Mouse (Mus musculus) forebrain, embryonic 10.5 days (tissue): ENCODE measurements around the gene Kif3c. TPM values are rescaled to one million over a fixed set of nuclear protein-coding genes. Genes with fewer than 3 reads are reported as not detected.

Source experiments
- DNase-seq: peaks from one replicate; pipeline ENCODE4 v3.0.0-alpha.2; 2017; ENCODE audit warnings: low spot score; ENCODE audit errors: extremely low spot score
- H3K27ac ChIP-seq: fragments of 300-500 bp; sonication (generic); 2 replicates; pipeline ENCODE4 v1.5.1; 2016; ENCODE audit warnings: mild to moderate bottlenecking
- H3K27me3 ChIP-seq: fragments of 300-500 bp; sonication (generic); 2 replicates; pipeline ENCODE4 v1.6.1; 2016; ENCODE audit warnings: mild to moderate bottlenecking; ENCODE audit not compliant: poor library complexity, severe bottlenecking
- H3K36me3 ChIP-seq: fragments of 300-500 bp; sonication (generic); replicated peaks from 2 replicates; pipeline ENCODE4 v1.6.1; 2016; ENCODE audit warnings: mild to moderate bottlenecking, moderate library complexity
- H3K4me1 ChIP-seq: fragments of 300-500 bp; sonication (generic); 2 replicates; pipeline ENCODE4 v1.6.1; 2016
- H3K4me3 ChIP-seq: fragments of 300-500 bp; sonication (generic); 2 replicates; pipeline ENCODE4 v1.5.1; 2016; ENCODE audit warnings: mild to moderate bottlenecking, moderate library complexity
- H3K9me3 ChIP-seq: fragments of 300-500 bp; sonication (generic); 2 replicates; pipeline ENCODE4 v1.6.1; 2016; ENCODE audit warnings: mild to moderate bottlenecking, moderate library complexity
- WGBS: fragments of 180-500 bp; shearing (Covaris S2); methylation state at CpG from one replicate; pipeline ENCODE4 v1.1.7; 2016; 5-methylcytosine and 5-hydroxymethylcytosine counted together
- polyA plus RNA-seq: library from polyadenylated mRNA; unstranded; fragments of >200 nt; fragmentation: Nextera tagmentation; extraction: Ambion mirVana; gene quantifications from 2 replicates; pipeline ENCODE4 v1.2.1, GENCODE M21; 2016

Kif3c gene
- polyA plus RNA-seq, 1 experiment from 2014 or later: 15.0 TPM

DNA sequence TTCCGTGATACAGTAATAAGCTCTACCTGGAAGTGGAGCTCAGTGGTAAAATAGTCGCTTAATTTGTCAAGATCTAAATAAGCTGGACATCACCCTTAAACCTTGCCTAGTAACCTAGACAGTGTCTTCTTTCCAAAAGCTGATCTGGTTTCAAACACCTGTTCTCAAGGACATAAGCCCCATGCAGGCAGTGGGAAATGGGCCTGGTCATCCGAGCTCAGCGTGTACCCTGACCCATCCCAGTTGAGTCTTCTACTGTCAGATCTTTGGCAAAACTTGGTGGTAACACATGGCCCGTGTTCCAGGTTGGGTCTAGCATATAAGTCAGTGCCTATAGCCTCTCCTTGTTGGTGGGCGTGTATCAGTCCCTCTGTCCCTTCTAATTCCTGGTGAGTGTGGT, 8.6 kb downstream of the Kif3c start:
- no peaks in the 10 kb centered on the region for H3K27me3 ChIP-seq

DNA sequence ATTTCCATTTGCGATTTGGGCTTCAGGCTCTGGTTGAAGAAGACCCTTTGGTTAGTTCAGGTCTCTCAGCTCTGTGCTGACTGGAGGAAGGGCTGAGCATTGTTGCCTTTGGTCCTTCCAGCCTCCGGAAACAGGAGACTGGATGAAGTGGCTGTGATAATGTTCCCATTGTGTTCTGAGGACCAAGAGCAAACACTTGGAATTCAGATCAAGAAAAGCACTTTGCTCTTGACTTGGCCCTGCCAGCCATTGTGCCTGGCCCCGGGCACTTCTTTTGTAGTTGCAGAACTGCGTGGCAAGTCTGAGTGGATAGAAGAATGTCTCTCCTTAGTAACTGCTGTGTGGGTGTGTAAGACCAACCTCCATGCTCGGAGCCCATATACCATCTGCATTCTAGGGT, 9.6 kb downstream of the Kif3c start:
- Histone ChIP-seq H3K27ac (no peak overlapping the region), H3K27me3 (no peaks in the 10 kb centered on the region), H3K36me3 (peaks cover 22% of the 10 kb centered on the region), H3K4me1 (peaks cover 29% of the 10 kb centered on the region), H3K4me3 (no peak overlapping the region), H3K9me3 (0 out of 2 replicates have a peak, but pooled peaks cover 2% of the 10 kb centered on the region)
- no peak for DNase-seq
- 79% methylated on average over 5 of the region's 5 CpGs for WGBS

More for the DNA sequence above, 8.6 kb downstream of the Kif3c start:
- H3K36me3 ChIP-seq: peaks cover 21% of the 10 kb centered on the region
- H3K9me3 ChIP-seq: 0 out of 2 replicates have a peak, but pooled peaks cover 2% of the 10 kb centered on the region
- peaks cover 38% of the 10 kb centered on the region for H3K4me1 ChIP-seq
- WGBS: 90% methylated on average over 6 of the region's 6 CpGs
- H3K27ac ChIP-seq: no peak overlapping the region
- H3K4me3 ChIP-seq: no peak overlapping the region
- no peak for DNase-seq

- DNase-seq: no peak
- 28% methylated on average over 3 of the region's 3 CpGs for WGBS
These were observed 12.3 kb downstream of the Kif3c start for GRCm38 (mm10) chr12:3377190-3377589.

GRCm38 (mm10) chr12:3377755-3378154, 12.8 kb downstream of the Kif3c start:
- Histone ChIP-seq H3K4me1 (no peaks in the 10 kb centered on the region), H3K4me3 (no peak overlapping the region), H3K27ac (no peak overlapping the region), H3K36me3 (peaks cover 36% of the 10 kb centered on the region), H3K9me3 (no peaks in the 10 kb centered on the region), H3K27me3 (no peaks in the 10 kb centered on the region)
- DNase-seq: no peak
- 81% methylated on average over 5 of the region's 5 CpGs for WGBS

More at GRCm38 (mm10) chr12:3377190-3377589, 12.3 kb downstream of the Kif3c start:
- Histone ChIP-seq H3K4me3 (no peak overlapping the region), H3K9me3 (no peaks in the 10 kb centered on the region), H3K27ac (no peak overlapping the region), H3K36me3 (peaks cover 30% of the 10 kb centered on the region), H3K27me3 (no peaks in the 10 kb centered on the region), H3K4me1 (peaks cover 3% of the 10 kb centered on the region; the same call in 1 of the 2 replicates)

- peaks cover 64% of the 10 kb centered on the region for H3K36me3 ChIP-seq
- no peaks in the 10 kb centered on the region for H3K27me3 ChIP-seq
- no peak overlapping the region for H3K27ac ChIP-seq
- 90% methylated on average over 1 of the region's 1 CpGs for WGBS
- no peak overlapping the region for H3K4me3 ChIP-seq
- no peaks in the 10 kb centered on the region for H3K9me3 ChIP-seq
- H3K4me1 ChIP-seq: peaks cover 9% of the 10 kb centered on the region
- DNase-seq: no peak
These were observed 19.9 kb downstream of the Kif3c start for GRCm38 (mm10) chr12:3384860-3385259.

DNA sequence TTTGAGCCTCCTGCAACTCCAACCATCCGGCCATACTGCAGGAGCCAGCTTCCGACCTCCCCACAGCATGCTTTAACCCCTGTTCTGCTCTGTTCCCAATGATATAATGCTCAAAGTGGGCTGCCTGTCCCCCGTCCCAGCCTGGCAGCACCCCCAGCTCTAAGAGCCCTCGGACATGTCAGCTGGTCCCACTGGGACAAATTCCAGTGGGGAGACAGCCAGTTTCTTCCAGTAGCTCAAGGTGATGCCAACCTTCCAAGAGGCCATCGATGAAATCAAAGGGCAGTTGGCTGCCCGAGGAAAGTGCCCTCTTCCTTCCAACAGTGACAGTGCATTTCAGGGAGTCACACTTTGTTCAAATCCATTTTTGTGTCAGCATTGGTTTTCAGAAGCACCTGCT, 20.3 kb downstream of the Kif3c start:
- H3K36me3 ChIP-seq: peaks cover 67% of the 10 kb centered on the region
- H3K4me3 ChIP-seq: no peak overlapping the region
- 85% methylated on average over 6 of the region's 6 CpGs for WGBS

DNA sequence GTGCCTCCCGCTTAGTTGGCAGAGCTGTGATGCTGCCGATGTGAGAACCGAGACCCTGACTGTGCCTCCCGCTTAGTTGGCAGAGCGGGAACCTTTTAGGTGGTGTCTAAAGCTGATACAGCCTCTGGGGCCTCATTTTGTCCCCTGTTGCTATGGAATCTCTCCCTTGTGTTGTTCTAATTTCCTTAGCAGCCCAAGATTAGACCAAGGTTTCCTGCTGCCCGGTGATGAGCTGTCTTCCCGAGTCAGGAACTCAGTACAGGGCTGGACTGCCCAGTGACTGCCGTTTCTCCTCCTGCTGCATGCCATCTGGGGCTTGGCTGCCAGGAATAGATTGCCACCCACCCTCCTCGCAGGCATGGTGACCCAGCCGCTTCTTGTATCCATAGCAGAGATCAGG, 21.0 kb downstream of the Kif3c start:
- Histone ChIP-seq H3K27me3 (no peaks in the 10 kb centered on the region), H3K36me3 (peaks cover 70% of the 10 kb centered on the region), H3K4me3 (no peak overlapping the region), H3K4me1 (peaks cover 9% of the 10 kb centered on the region), H3K9me3 (no peaks in the 10 kb centered on the region), H3K27ac (no peak overlapping the region)
- WGBS: 77% methylated on average over 10 of the region's 10 CpGs
- no peak for DNase-seq

More for the DNA sequence above, 20.3 kb downstream of the Kif3c start:
- no peaks in the 10 kb centered on the region for H3K27me3 ChIP-seq
- H3K9me3 ChIP-seq: no peaks in the 10 kb centered on the region
- H3K27ac ChIP-seq: no peak overlapping the region
- no peak for DNase-seq
- H3K4me1 ChIP-seq: peaks cover 9% of the 10 kb centered on the region

GRCm38 (mm10) chr12:3387891-3388290, 23.0 kb downstream of the Kif3c start:
- 94% methylated on average over 16 of the region's 16 CpGs for WGBS
- DNase-seq: no peak
- H3K27me3 ChIP-seq: no peaks in the 10 kb centered on the region
- no peak overlapping the region for H3K4me3 ChIP-seq
- H3K4me1 ChIP-seq: peaks cover 9% of the 10 kb centered on the region
- H3K36me3 ChIP-seq: peaks cover 56% of the 10 kb centered on the region
- no peaks in the 10 kb centered on the region for H3K9me3 ChIP-seq
- H3K27ac ChIP-seq: no peak overlapping the region

GRCm38 (mm10) chr12:3389394-3389793, 24.5 kb downstream of the Kif3c start:
- no peak overlapping the region for H3K27ac ChIP-seq
- 92% methylated on average over 12 of the region's 12 CpGs for WGBS
- H3K9me3 ChIP-seq: no peaks in the 10 kb centered on the region
- no peaks in the 10 kb centered on the region for H3K27me3 ChIP-seq
- no peak overlapping the region for H3K4me3 ChIP-seq
- peaks cover 57% of the 10 kb centered on the region for H3K36me3 ChIP-seq
- no peak for DNase-seq
- H3K4me1 ChIP-seq: peaks cover 9% of the 10 kb centered on the region

GRCm38 (mm10) chr12:3390071-3390470, 25.1 kb downstream of the Kif3c start:
- H3K9me3 ChIP-seq: no peaks in the 10 kb centered on the region
- DNase-seq: no peak
- peaks cover 9% of the 10 kb centered on the region for H3K4me1 ChIP-seq
- WGBS: 85% methylated on average over 2 of the region's 2 CpGs
- no peak overlapping the region for H3K4me3 ChIP-seq
- peaks cover 56% of the 10 kb centered on the region for H3K36me3 ChIP-seq
- no peaks in the 10 kb centered on the region for H3K27me3 ChIP-seq
- H3K27ac ChIP-seq: no peak overlapping the region

- H3K9me3 ChIP-seq: no peaks in the 10 kb centered on the region
- H3K27ac ChIP-seq: no peak overlapping the region
- H3K4me1 ChIP-seq: peaks cover 7% of the 10 kb centered on the region
- H3K27me3 ChIP-seq: no peaks in the 10 kb centered on the region
- H3K4me3 ChIP-seq: no peak overlapping the region
- 33% methylated on average over 12 of the region's 12 CpGs for WGBS
- DNase-seq: peak; percentile 76
- peaks cover 56% of the 10 kb centered on the region for H3K36me3 ChIP-seq
These were observed 25.8 kb downstream of the Kif3c start for GRCm38 (mm10) chr12:3390577-3391262.

DNA sequence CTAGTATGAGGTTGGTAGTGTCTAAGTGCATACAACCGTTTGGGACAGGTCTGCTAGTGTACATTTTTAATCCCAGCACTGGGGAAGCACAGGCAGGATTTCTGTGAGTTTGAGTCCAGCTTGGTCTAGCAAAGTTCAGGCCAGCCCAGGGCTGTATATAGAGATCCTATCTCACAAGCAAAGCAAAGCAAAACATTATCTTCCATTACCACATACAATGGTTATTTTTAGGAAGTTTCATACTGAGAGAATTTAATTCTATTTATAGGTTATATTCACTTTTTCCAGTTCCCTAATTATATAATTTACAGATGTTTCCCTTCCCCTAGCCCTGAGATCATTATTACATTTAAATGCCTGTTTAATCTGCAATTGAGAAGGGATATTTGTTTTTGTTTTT, 26.3 kb downstream of the Kif3c start:
- Histone ChIP-seq H3K27me3 (no peaks in the 10 kb centered on the region), H3K4me3 (no peak overlapping the region), H3K36me3 (peaks cover 50% of the 10 kb centered on the region), H3K9me3 (no peaks in the 10 kb centered on the region), H3K27ac (no peak overlapping the region), H3K4me1 (peaks cover 2% of the 10 kb centered on the region; the same call in 1 of the 2 replicates)
- DNase-seq: no peak
- 90% methylated on average over 1 of the region's 1 CpGs for WGBS

DNA sequence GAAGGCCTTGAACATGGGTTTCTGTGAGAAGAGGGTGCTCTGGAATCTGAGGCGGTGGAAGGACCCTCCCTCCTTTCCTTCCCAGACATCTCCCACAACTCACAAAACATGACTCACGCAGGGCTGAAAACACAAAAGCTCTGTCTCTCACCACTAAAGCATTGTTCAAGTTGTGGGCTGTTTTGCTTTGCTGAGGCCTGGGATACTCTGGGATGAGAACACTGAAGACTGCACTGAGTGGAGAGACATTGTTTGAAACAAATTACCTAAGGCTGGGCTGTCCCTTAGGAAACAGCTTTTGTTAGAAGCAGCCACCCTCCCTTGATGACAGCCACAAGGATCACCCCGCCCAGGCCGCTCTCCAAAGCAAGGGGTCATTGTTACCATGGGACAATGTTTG, 28.2 kb downstream of the Kif3c start:
- DNase-seq: no peak
- Histone ChIP-seq H3K36me3 (peaks cover 38% of the 10 kb centered on the region), H3K9me3 (no peaks in the 10 kb centered on the region), H3K4me3 (no peak overlapping the region), H3K27ac (no peak overlapping the region), H3K4me1 (no peaks in the 10 kb centered on the region), H3K27me3 (no peaks in the 10 kb centered on the region)
- 86% methylated on average over 4 of the region's 4 CpGs for WGBS
